Mouse (Mus musculus) kidney, postnatal 0 days (tissue): ENCODE measurements around the gene Akr1cl. TPM values are rescaled to one million over a fixed set of nuclear protein-coding genes. Genes with fewer than 3 reads are reported as not detected.
A peak's percentile ranks its signal among the peaks of the same experiment; 100 is the strongest.

Experiments
- ATAC-seq: fragments of 200-750 bp; cut with Nextera tagmentation; replicated peaks from 2 replicates; pipeline ENCODE4 v1.8.0; 2017; ENCODE audit warnings: low read depth, moderate number of reproducible peaks, moderate TSS enrichment, moderate library complexity; ENCODE audit not compliant: low FRiP score
- DNase-seq: peaks from one replicate; pipeline ENCODE4 v3.0.0-alpha.2; 2016; ENCODE audit warnings: low spot score
- H3K27ac ChIP-seq: fragments of 300-500 bp; sonication (generic); 2 replicates; pipeline ENCODE4 v1.5.1; 2014; ENCODE audit warnings: mild to moderate bottlenecking
- H3K27me3 ChIP-seq: fragments of 300-500 bp; sonication (generic); 2 replicates; pipeline ENCODE4 v1.6.1; 2014; ENCODE audit warnings: low read length, mixed read lengths; ENCODE audit not compliant: insufficient read depth
- H3K36me3 ChIP-seq: fragments of 300-500 bp; sonication (generic); 2 replicates; pipeline ENCODE4 v1.6.1; 2014; ENCODE audit warnings: low read length, mixed read lengths; ENCODE audit not compliant: insufficient read depth
- H3K4me1 ChIP-seq: fragments of 300-500 bp; sonication (generic); replicated peaks from 2 replicates; pipeline ENCODE4 v1.6.1; 2014; ENCODE audit warnings: antibody characterized with exemption, low read length, mixed read lengths; ENCODE audit not compliant: insufficient read depth
- H3K4me2 ChIP-seq: fragments of 300-500 bp; sonication (generic); 2 replicates; pipeline ENCODE4 v1.6.1; 2014; ENCODE audit warnings: mild to moderate bottlenecking, low read length, moderate library complexity, mixed read lengths
- H3K4me3 ChIP-seq: fragments of 300-500 bp; sonication (generic); replicated peaks from 2 replicates; pipeline ENCODE4 v1.5.1; 2014; ENCODE audit warnings: low read depth, low read length
- H3K9ac ChIP-seq: fragments of 300-500 bp; sonication (generic); 2 replicates; pipeline ENCODE4 v1.6.1; 2014; ENCODE audit warnings: low read depth, low read length
- H3K9me3 ChIP-seq: fragments of 300-500 bp; sonication (generic); replicated peaks from 2 replicates; pipeline ENCODE4 v1.6.1; 2016; ENCODE audit warnings: low read length, inconsistent platforms, mixed read lengths
- CTCF ChIP-seq: IDR thresholded peaks from 2 replicates; pipeline ENCODE4 v1.5.1; 2016; ENCODE audit warnings: antibody characterized with exemption, low read depth, mild to moderate bottlenecking, moderate library complexity
- WGBS: fragments of 180-500 bp; shearing (Covaris S2); extraction: QIAGEN DNeasy Blood & Tissue Kit; methylation state at CpG from one replicate; pipeline ENCODE4 v1.1.7; 2014; 5-methylcytosine and 5-hydroxymethylcytosine counted together
- polyA plus RNA-seq: library from polyadenylated mRNA; unstranded; fragments of >200 nt; fragmentation: Nextera tagmentation; extraction: Ambion mirVana; gene quantifications from 2 replicates; pipeline ENCODE4 v1.2.1, GENCODE M21; 2015

The Akr1cl gene
- polyA plus RNA-seq, 1 experiment from 2014 or later = 0.11 TPM

GRCm38 (mm10) chr1:65040806-65041205, 8.2 kb upstream of the Akr1cl start:
- no peak overlapping the region for H3K9ac ChIP-seq
- WGBS = 53% methylated on average over 6 of the region's 6 CpGs
- H3K27ac ChIP-seq = no peak overlapping the region
- H3K4me1 ChIP-seq = no peaks in the 10 kb centered on the region
- no peaks in the 10 kb centered on the region for H3K27me3 ChIP-seq
- ATAC-seq (no peak), DNase-seq (no peak)
- no peak overlapping the region for H3K4me3 ChIP-seq
- H3K4me2 ChIP-seq = no peak overlapping the region
- no peaks in the 10 kb centered on the region for H3K9me3 ChIP-seq
- H3K36me3 ChIP-seq = no peaks in the 10 kb centered on the region
- no peak for TF ChIP-seq CTCF

GRCm38 (mm10) chr1:65039679-65040078, 7.1 kb upstream of the Akr1cl start:
- no peaks in the 10 kb centered on the region for H3K36me3 ChIP-seq
- H3K9me3 ChIP-seq = no peaks in the 10 kb centered on the region
- H3K4me1 ChIP-seq = no peaks in the 10 kb centered on the region
- H3K4me2 ChIP-seq = no peak overlapping the region
- no peak for TF ChIP-seq CTCF
- DNase-seq = no peak
- H3K4me3 ChIP-seq = no peak overlapping the region
- no peak overlapping the region for H3K27ac ChIP-seq
- no peak for ATAC-seq
- 64% methylated on average over 3 of the region's 3 CpGs for WGBS
- H3K27me3 ChIP-seq = no peaks in the 10 kb centered on the region
- no peak overlapping the region for H3K9ac ChIP-seq

GRCm38 (mm10) chr1:65037542-65037941, 5.0 kb upstream of the Akr1cl start:
- no peak overlapping the region for H3K4me2 ChIP-seq
- no peaks in the 10 kb centered on the region for H3K36me3 ChIP-seq
- no peak for TF ChIP-seq CTCF
- H3K4me1 ChIP-seq = no peaks in the 10 kb centered on the region
- DNase-seq (no peak), ATAC-seq (no peak)
- H3K9me3 ChIP-seq = no peaks in the 10 kb centered on the region
- 71% methylated on average over 2 of the region's 2 CpGs for WGBS
- no peaks in the 10 kb centered on the region for H3K27me3 ChIP-seq
- H3K9ac ChIP-seq = no peak overlapping the region
- no peak overlapping the region for H3K27ac ChIP-seq
- H3K4me3 ChIP-seq = no peak overlapping the region

GRCm38 (mm10) chr1:65035513-65035912, 3.0 kb upstream of the Akr1cl start:
- Histone ChIP-seq H3K4me3 (no peak overlapping the region), H3K36me3 (no peaks in the 10 kb centered on the region), H3K27ac (no peak overlapping the region), H3K27me3 (no peaks in the 10 kb centered on the region), H3K9ac (no peak overlapping the region), H3K9me3 (no peaks in the 10 kb centered on the region), H3K4me1 (no peaks in the 10 kb centered on the region), H3K4me2 (no peak overlapping the region)
- DNase-seq (no peak), ATAC-seq (no peak)
- TF ChIP-seq CTCF = no peak
- 28% methylated on average over 3 of the region's 3 CpGs for WGBS

- ATAC-seq = no peak
- H3K36me3 ChIP-seq = no peaks in the 10 kb centered on the region
- no peak for TF ChIP-seq CTCF
- no peaks in the 10 kb centered on the region for H3K4me1 ChIP-seq
- no peak overlapping the region for H3K4me2 ChIP-seq
- H3K4me3 ChIP-seq = no peak overlapping the region
- 44% methylated on average over 9 of the region's 9 CpGs for WGBS
- no peaks in the 10 kb centered on the region for H3K9me3 ChIP-seq
- no peaks in the 10 kb centered on the region for H3K27me3 ChIP-seq
- peak; percentile 21 for DNase-seq
- no peak overlapping the region for H3K27ac ChIP-seq
- no peak overlapping the region for H3K9ac ChIP-seq
Measured at GRCm38 (mm10) chr1:65028206-65028605, 4.4 kb downstream of the Akr1cl start.

GRCm38 (mm10) chr1:65012726-65013125, 19.8 kb downstream of the Akr1cl start:
- ATAC-seq = no peak
- no peaks in the 10 kb centered on the region for H3K9me3 ChIP-seq
- no peak overlapping the region for H3K4me2 ChIP-seq
- H3K36me3 ChIP-seq = no peaks in the 10 kb centered on the region
- H3K4me1 ChIP-seq = no peaks in the 10 kb centered on the region
- H3K27ac ChIP-seq = no peak overlapping the region
- WGBS = 83% methylated on average over 4 of the region's 4 CpGs
- H3K9ac ChIP-seq = no peak overlapping the region
- no peak for DNase-seq
- no peak overlapping the region for H3K4me3 ChIP-seq
- no peaks in the 10 kb centered on the region for H3K27me3 ChIP-seq
- no peak for TF ChIP-seq CTCF

- no peak overlapping the region for H3K27ac ChIP-seq
- no peaks in the 10 kb centered on the region for H3K9me3 ChIP-seq
- no peaks in the 10 kb centered on the region for H3K4me1 ChIP-seq
- H3K4me2 ChIP-seq = no peak overlapping the region
- H3K27me3 ChIP-seq = no peaks in the 10 kb centered on the region
- H3K4me3 ChIP-seq = no peak overlapping the region
- 11% methylated on average over 9 of the region's 9 CpGs for WGBS
- no peaks in the 10 kb centered on the region for H3K36me3 ChIP-seq
- no peak overlapping the region for H3K9ac ChIP-seq
- peak; percentile 99 for TF ChIP-seq CTCF
- DNase-seq = peak; percentile 94
- peak; percentile 84; the same call in 1 of the 2 replicates for ATAC-seq
Measured at GRCm38 (mm10) chr1:65010153-65010552, 22.4 kb downstream of the Akr1cl start.
